11 mouse cellular contexts compared by ENCODE assay signal in the genomic region with DNA sequence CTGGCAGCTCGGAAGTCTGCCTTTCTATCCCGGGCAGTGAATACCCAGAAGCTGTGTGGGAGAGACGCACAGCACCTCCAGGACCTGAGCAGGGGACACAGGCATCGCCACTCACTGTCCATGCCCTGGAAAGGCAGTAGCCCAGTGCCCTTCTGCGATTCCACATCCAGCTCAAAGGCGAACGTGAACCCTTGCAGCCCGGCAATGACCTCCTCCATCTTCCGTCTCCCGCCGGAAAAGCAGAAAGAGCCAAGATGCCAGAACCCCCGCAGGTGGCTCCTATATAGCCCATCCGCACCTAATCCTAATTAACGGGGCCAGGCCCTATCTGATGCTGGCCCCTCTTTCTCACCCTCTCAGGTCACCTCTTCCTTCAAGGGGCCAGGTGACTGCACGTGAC. TPM values are rescaled to one million over a fixed set of nuclear protein-coding genes. Genes with fewer than 3 reads are reported as not detected.
DNase-seq lines count a peak whose midpoint lies in the region; ATAC-seq and TF ChIP-seq lines count a peak whose summit lies in the region.
"Had no signal": no experiment of that assay in that cellular context is flagged by ENCODE, and none has a peak within 500 bp of the region (broad histone marks: within the 10 kb centered on the region; RNA-seq: fewer than 3 reads in every experiment).

No protein-coding gene starts in this region.

- H3K27ac ChIP-seq in heart, embryonic 12.5 days (ENCODE audit: poor library complexity, severe bottlenecking): no peak overlapping the region
- no peak overlapping the region for H3K27ac ChIP-seq in midbrain, embryonic 11.5 days (ENCODE audit: low read depth, low read length)
- no peak overlapping the region for H3K27ac ChIP-seq in midbrain, postnatal 0 days (ENCODE audit: low read depth, low read length)
- no peak overlapping the region for H3K27ac ChIP-seq in forebrain, embryonic 14.5 days (ENCODE audit: low read depth, low read length)
- H3K27ac ChIP-seq in neural tube, embryonic 13.5 days (replicated peaks): no peak overlapping the region

- peaks cover 19% of the 10 kb centered on the region for H3K4me1 ChIP-seq in heart, embryonic 12.5 days (replicated peaks)
- H3K4me1 ChIP-seq in midbrain, embryonic 11.5 days (ENCODE audit: control insufficient read depth, insufficient read depth, low read length): peaks cover 19% of the 10 kb centered on the region
- peaks cover 3% of the 10 kb centered on the region for H3K4me1 ChIP-seq in midbrain, postnatal 0 days (ENCODE audit: insufficient read depth, low read length)
- H3K4me1 ChIP-seq in forebrain, embryonic 14.5 days (ENCODE audit: control insufficient read depth, insufficient read depth, low read length): peaks cover 15% of the 10 kb centered on the region
- H3K4me1 ChIP-seq in neural tube, embryonic 13.5 days (replicated peaks): peaks cover 26% of the 10 kb centered on the region

- no peak for ATAC-seq in heart, embryonic 12.5 days (ENCODE audit: insufficient number of reproducible peaks, low FRiP score)
- peak; percentile 8; the same call in 1 of the 2 replicates for ATAC-seq in midbrain, embryonic 11.5 days (ENCODE audit: low FRiP score)
- ATAC-seq in midbrain, postnatal 0 days (ENCODE audit: low FRiP score): no peak
- peak; percentile 9; the same call in 1 of the 2 replicates for ATAC-seq in forebrain, embryonic 14.5 days
- no peak for ATAC-seq in neural tube, embryonic 13.5 days (ENCODE audit: low read depth)
- ATAC-seq in inflammation-experienced regulatory T-cells, adult 6 months: no peak
- ATAC-seq: activated CD4-positive, CD25-positive, alpha-beta regulatory T cell, adult 4 months; CD4-positive, CD25-positive, alpha-beta regulatory T cell, adult 4 months had no signal

- no peak overlapping the region; the same call in 1 of the 2 replicates for H3K9ac ChIP-seq in heart, embryonic 12.5 days
- no peak overlapping the region for H3K9ac ChIP-seq in midbrain, embryonic 11.5 days (ENCODE audit: low read length)
- H3K9ac ChIP-seq in midbrain, postnatal 0 days (replicated peaks; ENCODE audit: low read length, poor library complexity, severe bottlenecking): no peak overlapping the region
- H3K9ac ChIP-seq in forebrain, embryonic 14.5 days (ENCODE audit: low read length): no peak overlapping the region
- peak overlapping the region; percentile 60; the same call in 1 of the 2 replicates for H3K9ac ChIP-seq in neural tube, embryonic 13.5 days

- H3K4me3 ChIP-seq in heart, embryonic 12.5 days: no peak overlapping the region
- H3K4me3 ChIP-seq in midbrain, embryonic 11.5 days (ENCODE audit: low read depth, low read length): no peak overlapping the region
- H3K4me3 ChIP-seq in midbrain, postnatal 0 days (ENCODE audit: low read depth, low read length): no peak overlapping the region
- H3K4me3 ChIP-seq in forebrain, embryonic 14.5 days (ENCODE audit: low read depth, low read length): no peak overlapping the region
- H3K4me3 ChIP-seq in neural tube, embryonic 13.5 days: no peak overlapping the region

- peaks cover 14% of the 10 kb centered on the region; the same call in 1 of the 2 replicates for H3K27me3 ChIP-seq in heart, embryonic 12.5 days (replicated peaks)
- H3K27me3 ChIP-seq in midbrain, embryonic 11.5 days (ENCODE audit: control insufficient read depth, insufficient read depth, low read length): peaks cover 2% of the 10 kb centered on the region
- no peaks in the 10 kb centered on the region for H3K27me3 ChIP-seq in midbrain, postnatal 0 days (ENCODE audit: insufficient read depth, low read length)
- H3K27me3 ChIP-seq in forebrain, embryonic 14.5 days (replicated peaks; ENCODE audit: control insufficient read depth, insufficient read depth, low read length): no peaks in the 10 kb centered on the region
- H3K27me3 ChIP-seq in neural tube, embryonic 13.5 days: peaks cover 15% of the 10 kb centered on the region; the same call in 1 of the 2 replicates

- 16% methylated on average over 15 of the region's 15 CpGs for WGBS in heart, embryonic 12.5 days
- WGBS in midbrain, embryonic 11.5 days: 11% methylated on average over 15 of the region's 15 CpGs
- 34% methylated on average over 15 of the region's 15 CpGs for WGBS in midbrain, postnatal 0 days
- 14% methylated on average over 15 of the region's 15 CpGs for WGBS in forebrain, embryonic 14.5 days
- 15% methylated on average over 15 of the region's 15 CpGs for WGBS in neural tube, embryonic 13.5 days

- peak overlapping the region; percentile 21; the same call in 1 of the 2 replicates for H3K4me2 ChIP-seq in heart, embryonic 12.5 days
- H3K4me2 ChIP-seq in midbrain, embryonic 11.5 days: no peak overlapping the region
- H3K4me2 ChIP-seq in midbrain, postnatal 0 days (ENCODE audit: low read depth, low read length, poor library complexity, severe bottlenecking): no peak overlapping the region
- H3K4me2 ChIP-seq in forebrain, embryonic 14.5 days (ENCODE audit: low read length): no peak overlapping the region
- H3K4me2 ChIP-seq in neural tube, embryonic 13.5 days: no peak overlapping the region

- peaks cover 3% of the 10 kb centered on the region for H3K9me3 ChIP-seq in heart, embryonic 12.5 days (replicated peaks)
- no peaks in the 10 kb centered on the region for H3K9me3 ChIP-seq in midbrain, embryonic 11.5 days (ENCODE audit: control insufficient read depth, low read length)
- no peaks in the 10 kb centered on the region for H3K9me3 ChIP-seq in midbrain, postnatal 0 days (ENCODE audit: low read length)
- H3K9me3 ChIP-seq in forebrain, embryonic 14.5 days (replicated peaks; ENCODE audit: control insufficient read depth, low read length): no peaks in the 10 kb centered on the region
- H3K9me3 ChIP-seq in neural tube, embryonic 13.5 days: no peaks in the 10 kb centered on the region

- no peak for TF ChIP-seq CTCF in midbrain, postnatal 0 days (IDR thresholded peaks at IDR 0.05)

- peaks cover 9% of the 10 kb centered on the region; the same call in 1 of the 2 replicates for H3K36me3 ChIP-seq in heart, embryonic 12.5 days
- no peaks in the 10 kb centered on the region for H3K36me3 ChIP-seq in midbrain, embryonic 11.5 days (ENCODE audit: control insufficient read depth, insufficient read depth, low read length)
- H3K36me3 ChIP-seq in midbrain, postnatal 0 days (ENCODE audit: insufficient read depth, low read length): no peaks in the 10 kb centered on the region
- 0 out of 2 replicates have a peak, but pooled peaks cover 3% of the 10 kb centered on the region for H3K36me3 ChIP-seq in forebrain, embryonic 14.5 days (ENCODE audit: control insufficient read depth, insufficient read depth, low read length)
- H3K36me3 ChIP-seq in neural tube, embryonic 13.5 days: peaks cover 14% of the 10 kb centered on the region

- no peak for DNase-seq in heart, adult 9 months (ENCODE audit: low spot score in 2 of 2)
- DNase-seq in midbrain, embryonic 11.5 days (ENCODE audit: low spot score, missing footprints): peak; percentile 87
- no peak for DNase-seq in midbrain, postnatal 0 days (ENCODE audit: low spot score)
- no peak for DNase-seq in forebrain, embryonic 14.5 days (ENCODE audit: low spot score)
- DNase-seq in cerebellum, postnatal 25 days: no peak
- DNase-seq: gastrocnemius, postnatal 36 days had no signal

RNA-seq across cellular contexts. Expression of a gene that starts 0.5 kb away (rescaled TPM):
- polyA plus RNA-seq in heart, embryonic 12.5 days (2016; fragmentation: Nextera tagmentation; extraction: Ambion mirVana): not detected in 2 replicates
- 0.30 and 0.57 TPM in 2 replicates for polyA plus RNA-seq in midbrain, embryonic 11.5 days (2014; fragmentation: Nextera tagmentation; extraction: Ambion mirVana)
- 0.22 TPM in 1 of 2 replicates, not detected in the other for total RNA-seq in midbrain, postnatal 0 days (2014; rRNA removed)
- 0.20 TPM in 2 replicates for polyA plus RNA-seq in midbrain, postnatal 0 days (2015; fragmentation: Nextera tagmentation; extraction: Ambion mirVana)
- not detected in 2 replicates for polyA plus RNA-seq in forebrain, embryonic 14.5 days (2014; fragmentation: Nextera tagmentation; extraction: Ambion mirVana)
- polyA plus RNA-seq in neural tube, embryonic 13.5 days (2015; fragmentation: Nextera tagmentation; extraction: Ambion mirVana): 0.36 and 0.85 TPM in 2 replicates
- polyA plus RNA-seq in inflammation-experienced regulatory T-cells, adult 6 months (2017; shearing (Covaris generic)): not detected
- total RNA-seq: gastrocnemius, postnatal 36 days had no signal

RNA-seq across cellular contexts. Expression of a gene that starts 25.1 kb away (rescaled TPM):
- polyA plus RNA-seq in heart, embryonic 12.5 days (2016; fragmentation: Nextera tagmentation; extraction: Ambion mirVana): 19.0 and 20.7 TPM in 2 replicates
- polyA plus RNA-seq in midbrain, embryonic 11.5 days (2014; fragmentation: Nextera tagmentation; extraction: Ambion mirVana): 23.3 and 23.4 TPM in 2 replicates
- 19.5 and 26.8 TPM in 2 replicates for total RNA-seq in midbrain, postnatal 0 days (2014; rRNA removed)
- 27.8 and 27.9 TPM in 2 replicates for polyA plus RNA-seq in midbrain, postnatal 0 days (2015; fragmentation: Nextera tagmentation; extraction: Ambion mirVana)
- polyA plus RNA-seq in forebrain, embryonic 14.5 days (2014; fragmentation: Nextera tagmentation; extraction: Ambion mirVana): 27.0 and 28.4 TPM in 2 replicates
- 18.1 and 23.1 TPM in 2 replicates for polyA plus RNA-seq in neural tube, embryonic 13.5 days (2015; fragmentation: Nextera tagmentation; extraction: Ambion mirVana)
- 1 to 10 TPM; 6.7 to 8.8 (median 8.0) TPM for polyA plus RNA-seq in inflammation-experienced regulatory T-cells, adult 6 months (2017; shearing (Covaris generic))

RNA-seq across cellular contexts. Expression of a gene that starts 25.3 kb away (rescaled TPM):
- polyA plus RNA-seq in heart, embryonic 12.5 days (2016; fragmentation: Nextera tagmentation; extraction: Ambion mirVana): 53.0 and 53.3 TPM in 2 replicates
- polyA plus RNA-seq in midbrain, embryonic 11.5 days (2014; fragmentation: Nextera tagmentation; extraction: Ambion mirVana): 50.9 and 54.6 TPM in 2 replicates
- total RNA-seq in midbrain, postnatal 0 days (2014; rRNA removed): 29.5 and 30.1 TPM in 2 replicates
- polyA plus RNA-seq in midbrain, postnatal 0 days (2015; fragmentation: Nextera tagmentation; extraction: Ambion mirVana): 46.3 and 48.7 TPM in 2 replicates
- 53.2 and 53.7 TPM in 2 replicates for polyA plus RNA-seq in forebrain, embryonic 14.5 days (2014; fragmentation: Nextera tagmentation; extraction: Ambion mirVana)
- 40.8 and 43.3 TPM in 2 replicates for polyA plus RNA-seq in neural tube, embryonic 13.5 days (2015; fragmentation: Nextera tagmentation; extraction: Ambion mirVana)
- 10 to 100 TPM; 11.5 to 20.2 (median 17.3) TPM for polyA plus RNA-seq in inflammation-experienced regulatory T-cells, adult 6 months (2017; shearing (Covaris generic))

RNA-seq across cellular contexts. Expression of a gene that starts 42.4 kb away (rescaled TPM):
- polyA plus RNA-seq in heart, embryonic 12.5 days (2016; fragmentation: Nextera tagmentation; extraction: Ambion mirVana): 23.2 and 24.3 TPM in 2 replicates
- 54.6 and 60.4 TPM in 2 replicates for polyA plus RNA-seq in midbrain, embryonic 11.5 days (2014; fragmentation: Nextera tagmentation; extraction: Ambion mirVana)
- total RNA-seq in midbrain, postnatal 0 days (2014; rRNA removed): 88.0 and 89.5 TPM in 2 replicates
- polyA plus RNA-seq in midbrain, postnatal 0 days (2015; fragmentation: Nextera tagmentation; extraction: Ambion mirVana): 60.3 and 63.2 TPM in 2 replicates
- polyA plus RNA-seq in forebrain, embryonic 14.5 days (2014; fragmentation: Nextera tagmentation; extraction: Ambion mirVana): 52.4 and 61.5 TPM in 2 replicates
- polyA plus RNA-seq in neural tube, embryonic 13.5 days (2015; fragmentation: Nextera tagmentation; extraction: Ambion mirVana): 54.6 and 58.9 TPM in 2 replicates
- polyA plus RNA-seq in inflammation-experienced regulatory T-cells, adult 6 months (2017; shearing (Covaris generic)): 1 to 10 TPM; 1.2 to 2.9 (median 1.5) TPM

RNA-seq across cellular contexts. Expression of a gene that starts 59.4 kb away (rescaled TPM):
- 19.0 and 22.4 TPM in 2 replicates for polyA plus RNA-seq in heart, embryonic 12.5 days (2016; fragmentation: Nextera tagmentation; extraction: Ambion mirVana)
- 17.7 and 17.8 TPM in 2 replicates for polyA plus RNA-seq in midbrain, embryonic 11.5 days (2014; fragmentation: Nextera tagmentation; extraction: Ambion mirVana)
- total RNA-seq in midbrain, postnatal 0 days (2014; rRNA removed): 56.0 and 62.5 TPM in 2 replicates
- polyA plus RNA-seq in midbrain, postnatal 0 days (2015; fragmentation: Nextera tagmentation; extraction: Ambion mirVana): 35.9 and 40.4 TPM in 2 replicates
- 29.5 and 32.4 TPM in 2 replicates for polyA plus RNA-seq in forebrain, embryonic 14.5 days (2014; fragmentation: Nextera tagmentation; extraction: Ambion mirVana)
- polyA plus RNA-seq in neural tube, embryonic 13.5 days (2015; fragmentation: Nextera tagmentation; extraction: Ambion mirVana): 21.0 and 26.8 TPM in 2 replicates
- 10 to 100 TPM; 12.6 to 17.3 (median 16.9) TPM for polyA plus RNA-seq in inflammation-experienced regulatory T-cells, adult 6 months (2017; shearing (Covaris generic))

Comparison
In these comparisons a context has a peak if more than half of its experiments do, and no peak if none do; other contexts are left out.
1. ATAC-seq: peak in midbrain, embryonic 11.5 days (single experiment) and forebrain, embryonic 14.5 days (single experiment); none in heart, embryonic 12.5 days (single experiment), midbrain, postnatal 0 days (single experiment), neural tube, embryonic 13.5 days (single experiment) and inflammation-experienced regulatory T-cells, adult 6 months (single experiment).